Mouse (Mus musculus): Measurements from ENCODE around the gene Klhl2. TPM values are rescaled to one million over a fixed set of nuclear protein-coding genes. Genes with fewer than 3 reads are reported as not detected.

Gene Klhl2
- total RNA-seq, 4 experiments from 2014 or later, result 3.0 to 6.9 (median 5.6) TPM

DNA sequence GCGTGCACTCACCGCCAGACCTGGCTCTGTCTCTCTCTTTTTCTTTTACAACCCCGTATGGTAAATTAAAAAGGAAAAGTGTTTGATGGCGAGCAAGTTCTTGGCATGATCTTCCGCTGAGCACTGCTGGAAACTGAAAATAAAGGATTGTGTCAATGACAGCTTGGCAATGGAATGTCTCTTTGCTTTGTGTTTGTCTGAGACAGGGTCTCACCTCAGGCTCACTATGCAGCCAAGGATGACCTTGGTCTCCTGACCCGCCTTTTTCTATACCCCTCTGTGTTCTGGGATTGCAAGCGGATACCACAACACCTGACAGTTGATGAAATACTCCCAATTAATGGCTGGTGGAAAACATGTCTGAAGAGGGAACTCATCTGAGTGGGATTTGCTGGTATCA, 80.2 kb downstream of the Klhl2 start:
- no peak for DNase-seq (ENCODE audit: low spot score in 2 of 2)

DNA sequence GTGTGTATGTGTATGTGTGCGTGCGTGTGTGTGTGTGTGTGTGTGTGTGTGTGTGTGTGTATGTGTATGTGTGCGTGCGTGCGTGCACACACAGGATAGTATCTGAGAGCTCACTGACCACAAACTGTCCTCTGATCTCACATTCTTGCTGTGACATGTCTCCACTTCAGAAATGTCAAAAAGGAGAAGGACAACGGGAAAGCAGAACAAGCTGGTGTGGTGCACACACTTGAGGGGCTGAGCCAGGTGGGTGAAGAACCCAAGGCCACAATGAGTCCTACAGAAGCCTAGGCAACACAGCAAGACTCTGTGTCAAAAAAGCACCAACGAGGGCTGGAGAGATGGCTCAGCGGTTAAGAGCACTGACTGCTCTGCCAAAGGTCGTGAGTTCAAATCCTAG, 81.2 kb downstream of the Klhl2 start:
- no peak for DNase-seq (ENCODE audit: low spot score in 2 of 2)

DNA sequence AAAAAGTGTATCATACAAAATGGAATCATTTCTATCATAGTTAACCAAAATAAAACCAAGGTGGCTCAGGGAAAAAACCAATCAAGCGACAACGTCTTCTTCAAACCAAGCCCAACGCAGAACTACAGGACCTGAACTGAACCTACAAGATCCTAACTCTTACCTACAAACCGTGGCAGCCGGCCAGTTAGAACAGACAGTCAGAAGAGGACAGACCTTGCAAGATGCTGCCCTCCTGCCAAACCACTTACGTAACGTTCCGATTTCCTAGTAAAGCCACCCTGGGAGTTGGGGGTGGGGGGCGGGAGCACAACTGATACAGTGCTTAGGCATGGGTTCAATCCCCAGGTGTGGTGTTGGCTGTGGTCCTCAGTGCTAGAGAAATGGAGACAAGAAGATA, 82.8 kb downstream of the Klhl2 start:
- DNase-seq (ENCODE audit: low spot score in 2 of 2), result peak in 1 of 2 experiments; percentile 8

DNA sequence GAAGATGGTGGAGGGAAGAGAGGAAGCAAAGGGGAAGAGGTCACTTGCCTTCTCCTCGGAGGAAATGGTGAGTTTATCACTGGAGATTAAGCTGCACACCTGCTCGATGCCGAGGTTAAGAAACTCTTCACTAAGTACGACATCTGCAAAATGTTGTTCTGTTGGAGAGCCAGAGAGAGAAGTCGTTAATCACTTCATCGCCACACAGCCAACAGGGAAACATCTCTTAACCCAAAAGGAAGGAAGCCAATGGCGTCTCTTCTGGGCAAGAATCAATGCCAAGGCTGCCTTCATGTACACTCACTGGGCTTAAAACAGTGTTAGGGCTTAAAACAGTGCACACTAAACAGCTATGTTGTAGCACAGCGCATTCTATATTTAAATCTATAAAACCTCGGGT, 85.7 kb downstream of the Klhl2 start:
- no peak for DNase-seq (ENCODE audit: low spot score in 2 of 2)

- no peak for DNase-seq (ENCODE audit: low spot score in 2 of 2)
Measured at GRCm38 (mm10) chr8:64762751-64763150, 87.1 kb downstream of the Klhl2 start.

DNA sequence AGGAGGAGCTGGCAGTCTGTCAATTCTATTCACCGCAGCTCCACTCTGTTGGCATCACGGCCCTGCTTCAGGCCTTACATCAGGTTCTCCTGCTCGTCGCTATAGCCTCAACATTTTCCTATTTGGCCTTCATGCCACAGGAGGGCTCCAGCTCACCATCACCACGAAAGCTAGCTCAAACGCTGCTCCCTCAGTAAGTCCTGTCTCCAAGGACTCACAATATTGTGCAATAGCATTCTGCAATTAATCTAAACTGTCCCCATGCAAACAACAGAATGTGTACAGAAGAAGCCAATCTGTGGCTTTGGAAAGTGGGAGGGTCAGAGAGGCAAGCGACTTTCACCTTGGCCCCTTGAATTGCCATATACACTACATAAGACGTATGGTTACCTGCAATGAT, 88.4 kb downstream of the Klhl2 start:
- no peak for DNase-seq (ENCODE audit: low spot score in 2 of 2)

- DNase-seq (ENCODE audit: low spot score in 2 of 2), result no peak
Measured at GRCm38 (mm10) chr8:64757956-64758355, 91.9 kb downstream of the Klhl2 start.

DNA sequence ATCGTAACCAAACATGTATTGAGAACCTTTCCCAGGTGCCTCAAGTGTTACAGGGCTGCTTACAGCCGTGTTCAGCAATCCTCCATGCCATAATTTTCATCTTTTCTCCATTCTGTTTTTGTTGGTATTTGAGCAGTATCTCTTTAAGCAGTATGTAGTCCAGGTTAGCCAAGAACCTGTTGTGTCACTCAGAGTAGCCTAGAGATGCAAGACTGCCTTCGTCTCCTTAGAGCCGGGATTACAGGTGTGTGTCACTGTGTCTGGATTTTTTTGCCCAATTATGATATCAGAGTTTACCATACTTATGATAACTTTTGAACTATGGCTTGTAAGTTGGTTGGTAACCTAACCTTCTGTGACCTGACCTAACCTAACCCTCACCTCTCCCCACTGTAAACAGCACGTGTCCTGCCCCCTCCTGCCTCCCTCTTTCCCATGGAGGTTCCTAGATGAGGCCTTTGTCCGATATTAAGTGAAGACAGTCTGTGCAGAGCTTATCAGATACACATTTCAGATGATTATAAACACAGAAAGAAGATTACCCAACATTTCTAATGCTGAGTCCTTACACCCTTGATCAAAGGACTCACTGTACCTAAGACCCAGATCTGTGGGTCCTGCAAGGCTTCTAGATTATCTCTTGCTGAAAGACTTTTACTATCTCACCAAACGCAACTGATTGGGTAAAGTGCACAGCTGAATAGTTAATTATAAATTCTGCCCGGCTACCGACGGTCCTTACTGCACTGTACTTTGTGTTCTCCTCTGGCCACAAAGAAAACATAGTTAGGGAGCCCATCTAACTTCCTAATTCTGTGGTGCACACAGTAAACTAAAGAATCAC, 103.4 kb downstream of the Klhl2 start:
- no peak for DNase-seq (ENCODE audit: low spot score in 2 of 2)

DNA sequence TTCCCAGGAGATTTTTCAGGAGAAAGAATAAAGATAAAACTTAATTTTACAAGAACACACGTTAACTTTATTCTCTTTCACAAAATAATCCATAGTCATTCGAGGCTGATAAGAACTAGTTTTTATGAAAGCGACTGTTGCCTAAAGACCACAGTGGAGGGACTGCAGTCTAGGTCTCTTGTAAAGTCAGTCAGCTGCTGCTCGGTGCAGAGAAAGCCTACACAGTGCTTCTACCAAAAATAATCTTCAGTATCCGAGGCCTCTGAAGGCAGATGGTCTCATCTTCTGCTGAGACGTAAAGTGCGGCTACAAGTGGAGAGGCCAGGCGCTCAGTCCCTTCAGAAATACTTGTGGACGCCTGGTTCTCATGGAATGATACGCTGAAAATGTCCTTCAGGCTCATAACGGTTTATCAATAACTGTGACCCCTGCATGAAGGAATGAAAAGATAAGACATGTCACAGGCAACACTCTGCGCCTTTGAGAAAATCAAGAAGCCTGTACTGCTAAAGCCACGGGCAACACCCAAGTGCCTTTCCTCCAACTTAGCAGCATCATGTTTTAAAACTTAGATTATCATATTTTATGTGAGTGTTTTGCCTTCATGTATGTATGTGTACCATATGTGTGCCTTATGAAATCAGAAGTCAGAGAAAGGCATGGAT, 109.1 kb downstream of the Klhl2 start:
- no peak for DNase-seq (ENCODE audit: low spot score in 2 of 2)

DNA sequence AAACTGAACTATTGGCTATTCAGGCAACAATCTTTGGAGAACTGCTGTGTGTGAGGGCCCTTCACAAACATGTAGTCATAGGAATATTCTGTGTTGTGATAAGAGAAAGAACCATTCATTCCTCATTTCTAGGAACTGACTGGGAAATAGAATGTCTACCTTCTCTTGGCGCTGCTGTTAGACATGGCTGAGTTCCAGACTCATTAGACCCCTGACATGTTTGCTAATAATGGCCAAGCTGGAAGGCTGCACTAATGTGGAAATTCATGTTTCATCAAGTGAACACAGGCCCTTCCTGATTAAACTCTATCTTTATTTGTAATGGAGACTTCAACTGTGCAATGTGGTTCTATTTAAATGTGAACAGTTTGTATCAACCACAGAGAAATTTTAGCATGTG, 110.9 kb downstream of the Klhl2 start:
- no peak for DNase-seq (ENCODE audit: low spot score in 2 of 2)

GRCm38 (mm10) chr8:64736767-64737323, 113.0 kb downstream of the Klhl2 start:
- no peak for DNase-seq (ENCODE audit: low spot score in 2 of 2)

GRCm38 (mm10) chr8:64735161-64735560, 114.7 kb downstream of the Klhl2 start:
- no peak for DNase-seq (ENCODE audit: low spot score in 2 of 2)

DNA sequence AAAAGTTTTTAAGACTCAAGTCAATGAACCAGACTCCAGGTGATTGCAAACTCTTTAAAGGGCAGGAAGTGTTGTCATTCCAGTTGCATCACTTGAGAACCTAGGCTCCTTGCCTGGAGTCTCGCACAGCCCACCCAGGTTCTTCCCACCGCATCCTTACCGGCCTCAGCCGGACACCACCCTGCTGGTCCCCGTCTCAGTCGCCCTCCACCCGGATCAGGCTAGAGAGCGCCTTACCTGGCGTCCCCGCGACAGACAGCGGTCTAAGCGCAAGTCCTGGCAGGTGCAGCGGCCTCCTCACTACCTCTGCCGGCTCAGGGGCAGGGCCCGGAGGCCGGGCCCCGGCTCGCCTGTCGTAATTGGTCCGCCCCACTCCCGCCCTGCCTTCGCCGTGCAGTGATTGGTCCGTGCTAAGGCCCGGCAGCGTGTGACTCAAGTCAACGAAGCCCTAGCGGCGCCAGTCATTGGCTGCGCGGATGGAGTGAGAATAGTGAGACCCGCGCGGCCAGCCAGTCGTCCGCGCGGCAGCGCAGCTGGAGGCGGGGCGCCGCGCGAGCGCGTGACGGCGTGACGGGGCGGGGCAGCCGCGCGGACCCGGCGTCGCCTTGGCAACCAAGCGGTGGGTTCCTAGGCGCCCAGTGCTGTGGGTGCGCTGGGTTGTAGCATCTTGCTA, 116.4 kb downstream of the Klhl2 start, which contains the start of gene Msmo1:
Gene Msmo1, minus strand, starts transcription at position 522 of the 673 bp plus-strand sequence.
- DNase-seq (ENCODE audit: low spot score in 2 of 2), result peak; percentile 93 to 97

GRCm38 (mm10) chr8:64732596-64732995, 117.2 kb downstream of the Klhl2 start:
- DNase-seq (ENCODE audit: low spot score in 2 of 2), result no peak

DNA sequence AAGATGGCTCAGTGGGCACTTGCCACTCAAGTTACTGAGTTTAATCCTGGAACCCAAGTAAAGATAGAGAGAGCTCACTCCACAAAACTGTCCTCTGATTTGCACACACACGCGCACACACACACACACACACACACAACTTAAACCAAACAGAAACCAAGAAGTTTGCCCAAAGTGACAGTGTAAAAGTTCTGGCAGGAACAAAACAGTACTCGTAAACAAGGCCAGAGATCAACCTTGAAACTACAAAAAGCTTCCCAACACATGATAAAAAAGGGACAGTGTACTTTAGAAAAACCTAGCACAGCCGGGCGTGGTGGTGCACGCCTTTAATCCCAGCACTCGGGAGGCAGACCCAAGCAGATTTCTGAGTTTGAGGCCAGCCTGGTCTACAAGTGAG, 121.7 kb downstream of the Klhl2 start:
- DNase-seq (ENCODE audit: low spot score in 2 of 2), result no peak

DNA sequence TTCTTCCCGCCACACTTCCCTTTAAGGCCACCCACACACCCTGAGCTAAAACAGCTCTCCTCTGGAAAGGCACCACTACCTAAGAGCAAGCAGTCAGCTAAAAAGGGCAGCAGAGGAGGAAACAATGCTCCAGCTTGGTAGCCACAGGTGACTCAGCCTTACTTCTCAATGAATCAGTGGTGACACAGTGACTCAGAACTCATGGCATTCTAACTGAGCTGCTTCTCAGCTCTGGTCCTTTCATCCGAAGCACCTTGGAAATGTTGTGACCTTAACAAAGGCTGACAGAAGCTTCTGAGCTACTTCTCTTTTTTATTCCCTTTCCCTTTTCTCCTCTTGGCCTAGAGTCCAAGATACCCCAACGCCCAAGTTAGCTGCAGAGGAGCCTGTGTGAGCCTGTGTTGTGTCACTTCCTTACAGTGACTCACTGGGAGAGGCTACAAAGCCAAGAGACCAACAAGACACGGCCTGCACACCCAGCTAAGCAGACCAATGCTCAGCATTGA, 123.6 kb downstream of the Klhl2 start:
- DNase-seq (ENCODE audit: low spot score in 2 of 2), result no peak

DNA sequence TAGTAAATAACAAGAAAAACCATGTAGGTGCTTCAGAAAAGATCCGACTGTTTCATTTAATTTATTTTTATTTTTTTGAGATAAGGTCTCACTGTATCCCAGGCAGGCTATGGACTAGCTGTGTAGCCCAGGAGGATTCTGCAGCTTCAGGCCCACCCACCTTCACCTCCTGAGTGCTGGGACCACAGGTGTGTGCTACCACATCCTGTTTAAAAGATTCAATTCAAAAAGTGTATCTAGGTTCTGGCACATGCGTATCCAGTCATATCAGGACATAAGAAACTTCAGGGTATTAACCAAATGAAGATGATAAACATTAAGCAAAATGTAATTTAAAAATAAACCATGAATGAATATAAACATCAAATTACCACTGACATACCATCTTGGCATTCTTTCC, 126.6 kb downstream of the Klhl2 start:
- no peak for DNase-seq (ENCODE audit: low spot score in 2 of 2)

DNA sequence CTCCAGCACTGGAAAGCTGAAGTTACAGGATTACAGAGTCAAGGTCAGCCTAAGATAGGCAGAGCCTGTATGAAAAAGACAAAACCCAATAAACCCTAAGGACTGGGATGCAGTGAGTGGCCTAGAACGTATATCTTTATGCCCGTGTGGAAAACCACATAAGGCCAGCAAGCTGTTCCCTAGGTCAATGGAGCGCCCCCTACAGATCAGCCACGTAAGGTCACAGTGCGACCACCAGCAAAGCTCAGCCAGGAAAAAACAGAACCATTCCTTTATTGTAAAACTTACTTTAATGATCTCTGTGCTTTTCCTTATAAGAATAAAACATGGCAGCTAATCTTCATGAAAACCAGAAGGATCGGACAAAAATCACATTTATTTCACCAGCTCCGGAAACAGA, 131.9 kb downstream of the Klhl2 start:
- no peak for DNase-seq (ENCODE audit: low spot score in 2 of 2)

DNA sequence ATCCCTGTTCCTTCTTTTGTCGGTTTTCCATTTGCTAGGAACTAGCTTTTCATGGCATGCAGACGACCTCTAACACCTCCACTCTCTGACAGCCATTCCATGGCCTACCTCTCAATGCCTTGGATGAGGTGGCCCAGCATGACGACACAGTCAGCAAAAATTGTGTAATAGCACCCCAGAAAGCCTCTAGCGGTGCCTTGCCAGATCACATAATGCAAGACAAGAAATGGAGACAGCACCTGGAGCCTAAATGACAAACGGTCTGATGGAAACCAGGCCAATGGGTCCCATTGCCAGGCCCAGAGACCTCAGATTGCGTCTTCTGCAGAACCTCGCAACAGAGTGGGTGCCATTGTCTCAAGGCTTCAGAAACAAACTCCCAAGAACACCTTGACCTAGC, 137.3 kb downstream of the Klhl2 start:
- no peak for DNase-seq (ENCODE audit: low spot score in 2 of 2)

DNA sequence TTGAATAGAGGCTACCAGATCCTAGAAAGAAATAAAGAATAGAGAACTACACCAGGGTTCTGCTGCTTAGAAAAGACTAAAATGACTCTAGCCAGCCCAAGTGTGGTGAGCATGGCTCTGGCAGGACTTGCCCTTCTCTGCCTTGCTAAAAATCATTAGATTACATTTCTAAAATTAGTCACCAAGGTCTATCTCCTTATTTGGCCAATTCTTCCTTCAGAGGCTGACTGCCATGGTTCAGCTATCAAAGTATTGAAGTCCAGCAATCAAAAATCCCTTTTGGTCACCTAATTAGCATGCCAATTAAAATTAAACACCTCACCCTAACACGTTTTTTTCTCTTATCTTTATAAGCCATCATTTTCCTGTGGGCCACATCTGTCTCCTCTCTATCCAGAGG, 138.3 kb downstream of the Klhl2 start:
- DNase-seq (ENCODE audit: low spot score in 2 of 2), result no peak

- DNase-seq (ENCODE audit: low spot score in 2 of 2), result no peak
Measured at GRCm38 (mm10) chr8:64707481-64707880, 142.3 kb downstream of the Klhl2 start.

DNA sequence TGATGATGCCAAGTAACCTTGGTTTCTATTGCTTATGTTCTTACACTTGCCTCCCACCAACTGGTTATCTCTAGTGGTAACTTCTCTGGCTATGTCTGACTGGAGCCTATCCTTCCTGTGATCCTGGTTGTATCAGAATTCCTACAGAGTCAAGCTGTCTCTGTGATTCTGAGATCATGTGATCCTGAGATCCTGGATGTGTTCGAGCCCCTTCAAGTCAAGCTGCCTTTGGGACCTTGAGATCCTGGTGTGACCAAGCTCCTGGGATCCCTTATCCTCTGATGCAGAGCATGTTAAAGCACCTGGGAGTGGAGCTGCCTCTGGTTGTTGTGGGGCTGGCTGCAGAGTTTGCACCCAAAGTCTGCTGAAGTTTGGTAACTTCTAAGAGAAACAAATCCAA, 146.6 kb downstream of the Klhl2 start:
- DNase-seq (ENCODE audit: low spot score in 2 of 2), result no peak
